Mouse (Mus musculus): ENCODE measurements around the gene Prdm2.

Gene Prdm2

DNA sequence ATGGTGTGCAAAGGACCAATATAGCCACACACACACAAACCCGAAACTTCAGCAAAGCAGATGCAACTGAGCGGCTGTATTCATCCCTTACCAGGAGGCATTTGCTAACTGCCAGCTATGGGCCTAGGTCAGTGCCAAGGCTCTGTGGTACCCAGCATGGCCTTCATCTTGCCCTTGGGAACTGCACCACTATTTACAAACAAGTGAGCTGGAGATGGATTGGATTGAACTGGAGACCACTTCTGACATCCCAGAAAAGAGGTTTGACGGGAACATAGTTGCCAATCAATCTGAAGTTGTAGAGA lies 332 bp upstream of the Prdm2 start:
- in situ Hi-C loops (cut with MboI; ENCODE audit: low sequenced_read_pairs): no loop called here

DNA sequence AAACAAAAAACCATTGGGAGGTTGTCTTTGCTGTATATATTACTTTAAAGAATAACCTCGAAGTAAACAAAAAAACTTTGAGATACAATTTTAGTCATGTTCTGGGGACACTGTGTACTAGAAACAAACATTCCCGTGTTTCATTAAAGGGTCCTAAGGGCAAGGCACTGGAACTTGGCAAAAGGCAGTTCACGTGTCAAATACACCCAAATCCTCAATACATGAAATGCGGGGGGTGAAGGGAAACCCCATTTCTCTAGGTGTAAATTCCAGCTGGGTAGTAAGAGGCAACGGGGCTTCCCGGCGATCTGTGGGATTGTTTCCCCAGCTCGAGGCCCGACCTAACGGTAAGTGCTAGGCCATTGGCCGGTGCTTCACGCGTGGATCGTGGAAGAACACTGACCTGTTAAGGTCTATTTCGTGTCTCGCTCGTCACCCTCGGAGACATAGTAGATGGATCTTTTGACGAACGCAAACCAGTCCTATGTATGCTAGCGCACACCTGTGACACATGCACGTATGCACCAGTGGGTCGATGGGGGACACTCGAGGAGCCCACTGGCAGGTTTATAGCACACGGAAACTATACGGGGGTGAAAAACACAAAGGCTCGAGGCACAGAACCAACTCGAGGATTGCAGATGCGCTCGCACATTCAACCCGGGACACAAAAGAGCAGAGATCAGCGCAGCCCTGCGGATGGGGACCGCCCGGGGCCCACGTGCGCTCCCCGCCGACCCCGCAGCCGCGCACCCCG lies 1.0 kb downstream of the Prdm2 start:
- in situ Hi-C loops (cut with MboI; ENCODE audit: low sequenced_read_pairs): no loop called here

DNA sequence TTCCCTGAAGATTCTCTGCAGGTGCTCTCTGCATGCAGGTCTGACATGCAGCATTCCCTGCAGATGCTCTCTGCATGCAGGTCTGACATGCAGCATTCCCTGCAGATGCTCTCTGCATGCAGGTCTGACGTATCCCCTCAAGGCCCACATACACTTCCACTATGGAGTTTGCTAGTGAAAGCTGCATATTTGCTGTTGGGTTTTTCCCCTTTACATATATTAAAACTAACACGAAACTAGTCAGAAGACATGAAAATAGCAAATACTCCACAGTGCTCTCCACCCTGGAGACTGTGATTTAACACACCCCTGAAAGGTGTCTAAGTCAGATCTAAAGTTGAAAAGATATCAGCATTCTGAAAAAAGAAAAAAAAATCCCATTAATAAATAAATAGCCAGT lies 2.8 kb downstream of the Prdm2 start:
- in situ Hi-C loops (cut with MboI; ENCODE audit: low sequenced_read_pairs): no loop called here

- in situ Hi-C loops (cut with MboI; ENCODE audit: low sequenced_read_pairs): no loop called here
Observed at GRCm38 (mm10) chr4:143202653-143203052, 10.1 kb downstream of the Prdm2 start.

DNA sequence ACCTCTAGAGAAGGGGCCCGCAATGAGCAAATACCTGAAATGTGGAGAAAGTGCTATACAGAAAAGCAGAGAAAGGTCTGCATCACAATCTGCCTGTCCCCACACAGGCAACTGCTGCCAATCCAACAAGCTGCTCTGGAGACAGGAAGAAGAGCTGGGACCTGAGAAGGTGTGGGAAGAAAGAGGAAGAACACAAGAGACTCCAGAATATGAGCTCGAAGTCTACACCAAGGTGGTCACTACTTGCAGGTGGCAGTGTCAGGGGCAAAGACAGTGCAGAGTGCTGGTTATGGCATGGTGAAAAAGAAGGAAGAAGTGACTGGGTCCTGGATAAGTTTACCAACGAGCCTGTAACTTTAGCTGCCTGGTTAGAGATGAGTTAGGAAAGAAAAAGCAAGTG lies 14.4 kb downstream of the Prdm2 start:
- in situ Hi-C loops (cut with MboI; ENCODE audit: low sequenced_read_pairs): no loop called here

- in situ Hi-C loops (cut with MboI; ENCODE audit: low sequenced_read_pairs): no loop called here
Observed at GRCm38 (mm10) chr4:143197845-143198356, 14.9 kb downstream of the Prdm2 start.

GRCm38 (mm10) chr4:143194328-143194727 lies 18.5 kb downstream of the Prdm2 start:
- in situ Hi-C loops (cut with MboI; ENCODE audit: low sequenced_read_pairs): no loop called here

- in situ Hi-C loops (cut with MboI; ENCODE audit: low sequenced_read_pairs): no loop called here
Observed at GRCm38 (mm10) chr4:143193164-143193563, 19.6 kb downstream of the Prdm2 start.

- in situ Hi-C loops (cut with MboI; ENCODE audit: low sequenced_read_pairs): no loop called here
Observed at GRCm38 (mm10) chr4:143191783-143192182, 21.0 kb downstream of the Prdm2 start.

GRCm38 (mm10) chr4:143190657-143191056 lies 22.1 kb downstream of the Prdm2 start:
- in situ Hi-C loops (cut with MboI; ENCODE audit: low sequenced_read_pairs): no loop called here

DNA sequence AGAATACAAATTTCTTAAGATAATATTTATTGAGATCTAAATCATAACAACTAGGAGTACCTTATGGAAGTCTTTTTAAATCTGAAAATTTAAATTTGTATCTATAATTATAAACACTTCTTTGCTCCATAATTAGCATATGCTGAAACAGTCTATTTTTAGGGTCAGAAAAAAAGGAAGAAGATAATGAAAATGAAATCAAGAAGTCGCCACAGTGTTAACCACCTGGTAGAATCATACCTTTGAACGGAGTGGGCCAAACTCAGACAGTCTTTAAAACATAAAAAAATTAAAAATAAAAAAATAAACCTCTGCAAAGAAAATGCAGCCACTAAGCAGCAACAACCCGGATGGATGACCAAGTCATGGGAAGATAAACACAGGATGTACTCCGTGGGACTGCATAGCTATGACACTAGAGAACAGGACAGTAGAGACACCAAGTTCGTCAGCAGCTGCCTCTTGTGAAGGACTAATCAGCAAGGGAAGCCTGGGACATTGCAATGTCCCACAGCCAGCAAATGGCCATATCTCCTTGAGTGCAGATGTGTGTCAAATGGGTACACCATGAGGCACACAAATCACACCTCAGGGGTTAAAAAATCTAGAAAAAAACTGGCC lies 24.1 kb downstream of the Prdm2 start:
- in situ Hi-C loops (cut with MboI; ENCODE audit: low sequenced_read_pairs): no loop called here

- in situ Hi-C loops (cut with MboI; ENCODE audit: low sequenced_read_pairs): no loop called here
Observed at GRCm38 (mm10) chr4:143186066-143186465, 26.7 kb downstream of the Prdm2 start.

DNA sequence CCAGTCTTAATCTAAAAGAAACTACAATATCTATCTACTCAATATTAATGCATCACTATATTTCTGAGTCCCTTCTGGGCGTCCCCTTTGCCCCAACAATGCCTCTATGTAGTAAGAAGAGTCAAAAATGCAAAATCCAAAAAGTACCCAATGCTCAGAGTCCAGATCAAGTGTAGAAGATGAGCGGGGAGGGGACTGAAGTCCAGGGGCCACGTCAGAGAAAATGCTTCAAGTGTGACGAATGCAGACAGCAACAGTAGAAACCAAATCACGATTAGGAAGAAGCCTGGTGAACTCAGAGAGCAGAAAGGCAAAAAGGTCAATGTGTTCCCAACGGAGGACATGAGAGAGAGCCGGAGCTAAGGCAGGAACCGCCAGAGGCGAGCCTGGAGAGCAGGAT lies 27.3 kb downstream of the Prdm2 start:
- in situ Hi-C loops (cut with MboI; ENCODE audit: low sequenced_read_pairs): no loop called here

DNA sequence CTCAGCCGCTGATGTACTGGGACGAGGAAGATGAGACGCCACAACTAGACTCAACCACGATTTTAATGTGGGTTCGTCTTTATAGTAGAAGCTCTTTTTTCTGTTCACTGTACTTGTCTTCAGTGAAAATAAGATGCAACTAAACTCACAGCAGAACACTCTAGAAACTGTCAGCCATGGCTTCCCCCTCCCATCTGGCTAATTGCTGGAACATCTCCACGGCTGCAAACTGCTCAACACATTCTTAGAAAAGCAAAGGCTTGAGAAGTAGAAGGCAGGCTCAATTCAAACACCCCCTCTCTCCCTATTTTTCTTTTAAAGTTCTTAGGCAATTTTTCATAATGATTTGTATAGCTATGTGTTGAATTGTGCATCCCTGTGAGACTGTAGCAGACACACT lies 29.7 kb downstream of the Prdm2 start:
- in situ Hi-C loops (cut with MboI; ENCODE audit: low sequenced_read_pairs): no loop called here

DNA sequence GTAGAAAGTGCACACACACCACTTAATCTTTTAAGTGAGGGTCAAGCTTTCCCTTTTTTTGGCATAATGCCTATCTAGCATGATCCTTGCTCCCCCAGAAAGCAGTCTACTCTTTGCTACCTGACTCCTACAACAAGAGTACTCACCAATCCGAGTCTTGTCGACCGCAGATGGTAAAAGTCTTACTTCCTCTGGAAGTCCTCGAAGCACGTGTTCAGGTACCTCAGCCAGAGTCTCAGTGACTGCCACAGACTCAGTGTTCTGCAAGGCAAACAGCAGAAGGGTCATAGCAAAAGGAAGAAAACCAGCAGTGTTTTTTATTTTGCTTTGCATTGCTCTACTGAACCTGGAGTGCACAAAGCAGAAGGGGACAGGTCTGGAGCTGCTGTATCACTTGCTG lies 32.1 kb downstream of the Prdm2 start:
- in situ Hi-C loops (cut with MboI; ENCODE audit: low sequenced_read_pairs): no loop called here

DNA sequence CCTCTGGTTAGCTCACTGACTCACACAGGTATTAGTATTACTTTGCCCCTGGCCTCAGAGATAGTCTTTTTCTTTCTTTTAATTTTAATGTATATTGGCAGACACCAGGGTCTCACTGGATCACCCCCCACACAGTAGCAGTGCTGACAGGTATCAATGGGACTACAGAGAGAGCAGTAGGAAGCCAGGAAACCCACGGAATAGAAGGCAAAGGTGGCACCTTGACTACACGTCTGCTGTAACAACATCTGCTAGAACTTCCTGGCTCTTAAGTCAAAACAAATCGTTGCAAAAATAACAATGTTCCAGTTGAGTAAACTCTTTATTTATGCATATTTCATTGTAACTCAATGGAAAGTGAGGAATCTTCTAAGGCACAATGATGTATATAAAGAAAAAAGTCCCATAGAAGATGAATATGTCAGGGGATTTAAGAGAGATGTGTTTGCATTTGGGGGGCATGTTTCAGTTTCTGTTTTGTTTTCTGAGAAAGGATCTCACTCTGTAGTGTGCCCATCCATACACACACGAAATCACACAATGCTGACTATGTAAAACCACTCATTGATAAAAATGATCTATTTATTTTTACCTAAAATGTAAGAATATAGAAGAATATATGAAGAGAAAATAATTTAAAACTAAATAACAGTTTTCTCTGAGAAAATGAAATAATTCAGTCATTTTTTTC lies 41.0 kb downstream of the Prdm2 start:
- in situ Hi-C loops (cut with MboI; ENCODE audit: low sequenced_read_pairs): no loop called here

DNA sequence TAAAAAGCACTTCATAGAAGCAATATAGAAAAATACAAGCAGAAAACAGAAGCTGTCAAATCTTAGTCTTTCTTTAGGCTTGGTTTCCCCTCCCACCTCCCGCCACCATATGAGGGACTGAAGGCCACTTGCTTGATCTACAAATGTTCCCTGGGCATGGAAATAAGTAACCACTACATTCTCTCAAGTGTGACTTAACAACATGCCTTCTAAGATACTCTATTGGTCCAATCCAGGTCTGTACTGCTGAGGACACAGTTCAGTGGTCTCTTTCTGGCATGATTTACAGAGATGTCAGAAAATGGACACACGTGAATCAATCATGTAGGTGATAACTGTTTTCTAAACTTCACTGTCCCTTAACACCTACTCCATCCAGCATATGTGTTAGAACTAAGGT lies 42.5 kb downstream of the Prdm2 start:
- in situ Hi-C loops (cut with MboI; ENCODE audit: low sequenced_read_pairs): no loop called here

DNA sequence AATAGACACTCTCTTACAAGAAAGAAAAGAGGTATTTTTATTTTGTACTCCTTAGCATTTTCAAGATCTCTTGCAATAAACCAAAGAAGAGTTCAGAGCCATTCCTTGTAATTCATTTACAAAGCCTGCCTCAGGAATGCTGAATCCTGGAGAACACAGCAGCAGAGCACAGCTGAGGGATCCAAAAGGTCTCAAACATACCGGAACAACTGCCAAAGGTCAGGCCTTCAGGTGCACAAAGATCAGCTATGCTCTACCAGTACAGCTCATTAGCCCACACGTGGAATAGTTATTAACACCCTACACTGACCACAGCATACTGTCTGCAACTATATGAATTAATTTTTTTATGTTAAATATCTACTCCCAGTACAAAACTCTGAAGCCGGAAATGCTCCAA lies 44.7 kb downstream of the Prdm2 start:
- in situ Hi-C loops (cut with MboI; ENCODE audit: low sequenced_read_pairs): no loop called here

DNA sequence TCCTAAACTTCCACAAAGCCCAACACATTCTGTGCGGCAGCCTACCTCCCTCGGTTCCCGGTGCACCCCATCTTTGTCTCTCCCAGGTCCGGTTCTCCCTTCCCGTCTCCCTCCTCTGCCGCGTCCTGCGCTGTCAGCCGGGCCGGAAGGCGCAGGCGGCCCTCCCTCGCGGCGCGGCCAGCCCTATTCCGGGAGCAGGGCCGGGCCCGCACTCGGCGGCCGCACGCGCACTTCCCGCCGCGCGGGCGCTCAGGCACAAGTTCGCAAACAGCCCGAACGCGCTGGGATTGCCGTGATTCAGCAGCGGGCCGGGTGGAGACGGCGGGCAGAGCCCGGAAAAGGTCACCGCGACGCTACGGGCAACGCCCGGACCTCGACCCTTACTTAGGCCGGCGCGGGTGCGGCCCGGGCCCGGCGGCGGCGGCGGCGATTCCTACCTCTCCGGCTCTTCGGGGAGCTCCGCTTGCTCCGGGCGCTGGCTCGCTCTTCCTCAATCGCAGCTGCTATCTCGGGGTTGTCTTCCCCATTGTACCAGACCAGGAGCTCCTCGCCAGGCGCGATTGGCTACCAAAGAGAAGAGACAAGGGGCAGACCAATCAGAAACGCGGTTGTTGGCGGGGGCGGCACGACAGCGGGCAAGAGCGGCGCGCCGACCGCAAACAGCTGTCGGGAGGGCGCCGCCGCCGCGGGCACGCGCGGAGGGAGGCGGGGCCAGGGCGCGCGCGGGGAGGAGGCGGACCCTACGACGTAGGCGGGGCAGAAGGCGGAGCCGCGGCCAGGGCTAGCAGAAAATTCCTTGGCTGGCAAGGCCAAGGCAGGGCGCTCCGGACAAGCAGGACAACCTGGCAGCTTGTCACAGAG lies 50.9 kb downstream of the Prdm2 start:
- in situ Hi-C loops (cut with MboI; ENCODE audit: low sequenced_read_pairs): no loop called here

DNA sequence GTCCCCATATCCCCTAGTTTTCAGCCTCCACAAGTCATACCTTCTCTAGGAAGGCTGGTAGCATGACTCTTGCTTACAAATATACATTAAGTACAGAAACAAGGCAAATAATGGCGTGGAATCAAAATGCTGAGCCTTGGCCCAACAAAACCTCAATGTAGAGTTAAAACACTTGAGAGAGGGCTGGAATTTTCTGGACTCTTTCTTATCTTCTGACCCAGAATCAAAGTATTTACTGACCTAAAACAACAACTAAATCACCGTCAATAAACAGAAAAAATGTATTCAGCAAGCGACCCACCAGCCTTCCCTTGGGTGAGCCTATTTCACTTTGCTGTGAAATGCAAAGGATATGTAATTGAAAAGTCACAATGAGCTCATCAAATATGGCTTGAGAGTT lies 52.0 kb downstream of the Prdm2 start:
- in situ Hi-C loops (cut with MboI; ENCODE audit: low sequenced_read_pairs): no loop called here

GRCm38 (mm10) chr4:143159336-143159735 lies 53.5 kb downstream of the Prdm2 start:
- in situ Hi-C loops (cut with MboI; ENCODE audit: low sequenced_read_pairs): no loop called here

All from CH12F3 (cell line).